Mouse (Mus musculus) kidney, embryonic 16.5 days (tissue): ENCODE measurements around the gene Strn. TPM values are rescaled to one million over a fixed set of nuclear protein-coding genes. Genes with fewer than 3 reads are reported as not detected.

Experiments
- polyA plus RNA-seq: library from polyadenylated mRNA; unstranded; fragments of >200 nt; fragmentation: Nextera tagmentation; extraction: Ambion mirVana; gene quantifications from 2 replicates; pipeline ENCODE4 v1.2.1, GENCODE M21; 2015

The Strn gene
- polyA plus RNA-seq, 1 experiment from 2014 or later: 5.2 TPM

Other genes starting within 250 kb of the Strn start
- gene Vit, start 229.1 kb downstream of the Strn start, polyA plus RNA-seq: 0.96 and 1.2 TPM in 2 replicates
- gene Heatr5b, start 98.2 kb upstream of the Strn start, polyA plus RNA-seq: 13.0 and 14.7 TPM in 2 replicates
- gene Gpatch11, start 98.4 kb upstream of the Strn start, polyA plus RNA-seq: 40.5 and 41.1 TPM in 2 replicates
- 8.8 and 9.6 TPM in 2 replicates for gene Eif2ak2, start 145.4 kb upstream of the Strn start, polyA plus RNA-seq
- gene Sult6b1, start 169.8 kb upstream of the Strn start, polyA plus RNA-seq: 0.23 TPM in 1 of 2 replicates, not detected in the other
- 96.5 and 98.1 TPM in 2 replicates for gene Cebpzos, start 179.3 kb upstream of the Strn start, polyA plus RNA-seq
- gene Cebpz, start 199.9 kb upstream of the Strn start, polyA plus RNA-seq: 46.8 and 56.7 TPM in 2 replicates
- gene Ndufaf7, start 199.9 kb upstream of the Strn start, polyA plus RNA-seq: 64.4 and 66.3 TPM in 2 replicates